Mouse (Mus musculus) layer of hippocampus, adult 9-10 months (tissue): ENCODE measurements around the gene Prlr.
A peak's percentile ranks its signal among the peaks of the same experiment; 100 is the strongest.

Source experiments
- DNase-seq: peaks from one replicate; pipeline ENCODE4 v3.0.0; 2022; ENCODE audit warnings: low spot score

The Prlr gene

DNA sequence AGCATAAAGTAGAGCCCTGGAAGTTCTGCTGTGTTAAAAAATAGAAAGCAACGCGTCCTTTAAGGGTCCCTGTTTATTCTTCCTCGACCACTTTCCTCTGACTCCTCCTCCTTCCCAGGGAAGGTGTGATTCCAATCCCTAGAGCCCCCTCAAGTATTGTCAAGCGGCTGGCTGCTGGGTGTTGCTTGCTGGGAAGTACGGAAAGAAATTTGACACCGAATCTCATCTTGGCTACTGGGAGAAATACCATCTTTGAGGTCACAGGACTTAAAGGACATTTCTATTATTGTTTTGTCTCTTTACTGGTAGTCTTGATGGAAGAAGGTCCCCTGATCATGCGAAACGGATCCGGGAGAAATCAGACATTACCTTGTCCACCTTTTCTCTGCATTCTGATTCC lies at the start of gene Prlr:
Gene Prlr (plus strand): TSS at position 156 of the 400 bp plus-strand sequence.
- DNase-seq = no peak

DNA sequence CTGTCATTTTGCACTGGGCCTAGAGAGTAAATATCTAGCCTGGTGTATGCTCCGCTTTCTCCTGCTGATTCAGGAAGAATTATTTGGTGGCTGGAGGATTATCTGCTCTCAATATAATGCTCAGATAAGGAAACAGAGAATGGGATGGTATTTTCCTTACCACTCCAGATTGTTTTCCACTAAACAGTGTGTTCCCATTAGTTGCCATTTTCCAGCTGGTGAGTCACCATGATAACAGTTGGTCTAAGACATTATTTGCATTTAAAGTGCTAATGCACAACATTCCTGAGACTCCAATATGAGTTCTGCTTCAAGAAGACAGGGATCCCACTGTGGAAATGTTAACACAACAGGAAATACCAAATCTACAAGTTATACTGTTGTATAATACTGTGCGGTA lies 43.3 kb upstream of the Prlr start:
- DNase-seq = peak; percentile 27

DNA sequence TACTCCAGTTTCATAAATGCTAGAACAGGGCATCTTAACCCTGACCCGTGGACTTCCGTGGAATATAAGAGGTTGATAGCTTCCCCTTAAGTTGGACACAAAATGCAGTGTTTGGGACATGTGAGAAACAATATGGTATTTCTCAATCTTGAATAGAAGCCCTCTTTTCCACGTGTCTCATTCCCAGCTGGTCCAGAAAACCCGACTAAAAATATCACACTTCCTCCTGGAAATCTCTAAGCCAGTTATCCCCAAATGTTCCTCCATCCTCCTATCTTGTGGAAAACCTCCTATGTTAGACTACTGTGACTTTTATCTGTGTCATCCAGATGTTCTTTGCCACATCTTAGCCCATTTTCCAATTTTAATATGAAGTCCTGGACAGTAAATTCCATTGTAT lies 42.1 kb upstream of the Prlr start:
- peak; percentile 3 for DNase-seq

DNA sequence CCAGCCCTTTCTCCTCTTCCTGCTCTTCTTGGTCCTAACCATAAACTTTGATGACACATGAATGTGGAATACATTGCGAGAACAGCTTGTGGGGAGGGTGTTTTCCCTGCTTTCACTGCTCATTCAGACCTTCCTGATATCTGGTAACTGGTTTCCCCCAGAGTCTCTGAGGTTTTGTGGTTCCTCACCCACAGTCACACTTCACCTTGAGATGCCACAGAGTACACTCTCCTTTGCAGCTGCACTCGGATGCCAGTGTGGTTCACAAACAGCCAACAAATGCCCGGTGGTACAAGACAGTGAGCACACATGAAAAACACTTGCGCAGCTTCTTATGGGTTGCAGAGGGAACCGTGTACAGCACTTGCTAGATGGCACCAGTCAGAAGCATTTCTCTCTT lies 32.5 kb upstream of the Prlr start:
- no peak for DNase-seq

DNA sequence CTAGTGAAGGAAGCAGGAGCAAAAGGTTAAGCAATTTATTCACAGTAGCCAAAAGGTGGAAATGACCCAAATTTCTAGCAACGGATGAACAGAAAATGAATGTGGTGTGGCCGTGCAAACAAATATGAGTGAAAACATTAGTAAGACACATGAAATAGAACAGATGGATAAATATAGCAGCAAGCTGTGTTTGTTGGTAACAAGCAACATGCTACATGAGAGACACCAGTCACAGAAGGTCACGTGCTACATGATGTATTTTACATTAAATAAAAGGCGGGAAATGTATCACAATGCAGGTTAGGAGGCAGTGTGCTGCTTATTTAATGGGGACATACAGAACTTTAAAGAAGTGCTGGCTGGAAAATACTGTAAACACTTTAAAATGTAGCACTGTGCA lies 28.8 kb upstream of the Prlr start:
- no peak for DNase-seq

DNA sequence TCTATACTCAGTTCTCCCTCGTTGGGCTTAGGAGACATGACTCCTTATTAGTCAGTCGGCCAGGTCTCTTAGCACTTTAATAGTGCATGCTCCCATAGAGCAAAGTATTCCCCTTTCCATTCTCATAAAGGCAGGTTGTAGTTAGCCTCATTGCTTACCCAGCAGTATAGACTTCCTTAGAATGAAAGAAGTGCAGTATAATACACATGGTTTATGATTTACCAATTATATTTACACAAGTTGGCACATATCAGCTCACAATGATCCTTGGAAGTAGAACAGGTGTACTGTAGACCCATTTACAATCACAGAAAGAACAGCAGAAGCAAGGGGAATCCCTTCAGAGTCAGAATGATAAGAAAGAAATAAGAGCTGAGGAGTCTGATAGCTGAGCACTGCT lies 16.4 kb upstream of the Prlr start:
- DNase-seq = no peak

DNA sequence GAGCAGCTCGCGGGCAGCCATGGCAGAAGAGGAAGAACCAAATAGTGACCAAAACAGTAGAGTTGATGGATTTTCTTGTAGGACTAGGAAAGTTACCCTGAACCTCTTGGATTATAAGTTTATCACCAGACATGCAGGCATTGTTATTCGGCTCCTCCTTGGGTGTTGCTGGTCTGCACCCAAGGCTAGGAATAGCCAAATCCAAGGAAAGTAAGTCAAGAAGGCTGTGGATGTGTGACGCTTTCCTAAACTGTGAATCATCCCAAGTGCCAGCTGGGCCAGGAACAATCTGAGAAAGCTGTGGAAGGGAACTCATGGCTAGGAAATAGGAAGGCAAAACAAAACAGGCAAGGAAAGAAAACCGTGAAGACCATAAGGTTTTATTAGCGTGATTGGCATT lies 2.0 kb upstream of the Prlr start:
- no peak for DNase-seq

DNA sequence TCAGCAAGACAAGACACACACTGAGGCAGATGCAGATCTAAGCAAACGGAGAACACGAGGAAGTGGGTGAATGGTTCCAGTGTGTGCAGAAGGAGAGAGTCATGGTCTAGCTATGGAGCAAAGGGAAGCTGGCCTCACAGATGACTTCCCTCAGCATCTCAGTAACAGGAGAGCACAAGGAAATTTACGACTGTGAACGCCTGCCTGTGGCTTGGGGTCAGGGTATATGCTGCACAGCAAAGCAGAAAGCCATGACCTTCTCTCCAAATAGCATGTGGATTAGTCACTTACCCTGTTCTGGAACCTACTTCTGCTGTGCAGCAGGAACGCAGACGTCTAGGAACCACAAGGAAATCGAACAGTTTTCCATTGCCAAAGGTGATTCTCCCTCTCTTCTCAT lies 1.4 kb upstream of the Prlr start:
- no peak for DNase-seq

DNA sequence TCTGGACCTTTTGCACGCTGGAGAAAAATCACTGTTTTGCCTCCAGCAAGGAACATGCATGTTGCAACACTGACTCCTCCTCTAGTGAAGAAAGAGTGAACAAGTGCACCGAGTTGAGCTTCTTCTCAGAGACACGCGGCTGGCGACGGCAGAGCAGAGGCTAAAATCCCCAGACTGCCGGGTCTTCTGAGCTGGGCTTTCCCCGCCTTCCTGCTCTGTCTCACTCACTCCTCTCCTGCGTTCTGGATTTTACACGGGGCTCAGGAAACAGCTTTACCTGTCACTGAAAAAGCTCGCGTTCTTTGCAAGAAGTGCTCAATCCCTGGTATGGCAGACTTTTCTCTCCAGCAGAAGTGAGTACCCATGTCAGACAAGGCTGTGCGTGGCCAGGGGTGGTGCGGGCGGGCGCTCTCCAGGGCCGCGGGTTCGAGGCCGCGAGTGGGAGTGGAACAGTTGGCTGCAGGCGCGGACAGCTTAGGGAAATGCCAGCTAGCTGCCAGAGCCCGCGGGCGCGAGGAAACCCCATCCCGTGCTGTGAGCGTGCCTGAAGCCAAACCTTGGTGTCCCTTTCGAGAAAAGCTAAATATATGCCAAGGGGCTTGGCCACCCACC lies 587 bp downstream of the Prlr start:
- DNase-seq = no peak

DNA sequence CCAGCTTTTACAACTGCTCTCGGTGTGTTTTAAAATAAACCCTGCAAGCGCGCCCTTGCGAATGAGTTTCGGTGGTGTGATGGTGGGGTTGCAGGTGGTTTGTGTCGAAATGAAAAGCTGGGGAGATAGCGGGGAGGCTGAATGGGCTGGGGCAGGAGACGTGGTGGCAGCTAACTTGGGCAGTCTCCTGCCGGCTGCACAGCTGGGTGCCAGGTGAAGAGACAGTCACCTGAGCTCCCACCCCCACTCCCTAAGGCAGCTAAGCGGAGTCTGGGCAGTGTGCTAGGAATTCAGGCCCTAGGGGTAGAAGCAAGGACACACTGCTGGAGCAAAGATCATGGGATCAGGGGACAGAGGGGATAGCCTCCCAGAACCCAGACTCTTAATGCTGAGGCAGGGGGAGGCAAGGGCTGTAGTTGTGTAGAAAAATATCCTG lies 1.1 kb downstream of the Prlr start:
- no peak for DNase-seq

DNA sequence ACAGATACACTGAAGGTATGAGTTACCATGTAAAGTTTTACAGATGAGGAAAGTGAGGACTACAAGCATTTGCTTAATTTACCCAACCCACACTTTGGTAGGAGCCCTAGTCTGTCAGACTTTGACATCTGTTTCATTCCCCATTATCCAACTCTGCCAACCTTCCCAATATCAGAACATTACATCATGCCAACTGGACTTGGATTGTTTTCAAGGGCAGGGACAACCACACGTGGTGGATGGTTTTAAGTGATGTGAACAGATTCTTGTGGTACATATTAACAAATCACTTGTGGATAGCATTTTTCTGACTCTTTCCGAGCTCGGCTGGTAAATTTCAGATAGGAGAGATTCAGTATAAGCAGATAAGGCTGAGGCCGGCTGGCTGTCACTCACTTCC lies 3.7 kb downstream of the Prlr start:
- DNase-seq = no peak

DNA sequence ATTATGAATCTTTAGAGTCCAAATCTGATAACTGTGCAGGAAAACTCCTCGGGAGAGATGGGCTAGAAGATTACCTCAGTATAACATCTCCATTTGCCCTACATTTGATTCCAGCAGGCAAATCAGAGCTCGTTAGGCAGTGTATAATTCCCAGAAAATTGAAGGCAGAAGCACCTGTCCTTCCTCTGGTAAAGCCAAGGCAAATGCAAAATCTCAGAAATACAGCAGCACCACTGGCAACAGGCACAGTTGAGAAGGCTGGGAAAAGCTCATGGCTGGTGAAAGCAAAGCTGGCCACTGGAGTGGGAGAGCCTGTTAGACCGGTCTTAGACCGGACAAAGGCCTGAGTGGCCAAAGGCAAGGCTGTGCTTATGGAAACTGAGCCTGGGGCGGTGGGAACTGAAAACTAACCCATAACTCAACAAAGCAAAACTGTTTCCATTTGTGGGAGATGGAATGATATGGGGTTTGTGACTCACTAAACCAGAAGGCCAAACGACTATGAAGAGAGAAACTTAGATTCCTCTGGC lies 15.1 kb downstream of the Prlr start:
- DNase-seq = no peak

DNA sequence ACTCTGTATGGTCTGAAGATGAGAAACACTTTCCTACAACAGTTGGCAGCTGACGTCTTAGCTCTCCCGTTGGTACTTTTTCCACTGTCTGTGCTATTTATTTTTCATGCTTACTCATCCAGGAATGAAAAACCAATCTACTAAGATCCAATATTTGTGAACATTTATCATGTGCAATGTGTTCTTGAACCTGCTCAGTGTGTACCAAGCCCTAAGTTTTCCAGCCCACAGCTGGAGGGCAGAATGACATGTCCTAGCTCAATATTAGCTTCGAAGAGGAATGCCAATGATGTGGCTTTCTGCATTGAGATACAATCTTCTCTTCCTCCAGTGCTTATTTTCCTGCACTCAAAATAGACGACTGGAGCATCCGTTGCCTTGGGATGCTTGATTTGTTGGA lies 24.0 kb downstream of the Prlr start:
- DNase-seq = no peak

DNA sequence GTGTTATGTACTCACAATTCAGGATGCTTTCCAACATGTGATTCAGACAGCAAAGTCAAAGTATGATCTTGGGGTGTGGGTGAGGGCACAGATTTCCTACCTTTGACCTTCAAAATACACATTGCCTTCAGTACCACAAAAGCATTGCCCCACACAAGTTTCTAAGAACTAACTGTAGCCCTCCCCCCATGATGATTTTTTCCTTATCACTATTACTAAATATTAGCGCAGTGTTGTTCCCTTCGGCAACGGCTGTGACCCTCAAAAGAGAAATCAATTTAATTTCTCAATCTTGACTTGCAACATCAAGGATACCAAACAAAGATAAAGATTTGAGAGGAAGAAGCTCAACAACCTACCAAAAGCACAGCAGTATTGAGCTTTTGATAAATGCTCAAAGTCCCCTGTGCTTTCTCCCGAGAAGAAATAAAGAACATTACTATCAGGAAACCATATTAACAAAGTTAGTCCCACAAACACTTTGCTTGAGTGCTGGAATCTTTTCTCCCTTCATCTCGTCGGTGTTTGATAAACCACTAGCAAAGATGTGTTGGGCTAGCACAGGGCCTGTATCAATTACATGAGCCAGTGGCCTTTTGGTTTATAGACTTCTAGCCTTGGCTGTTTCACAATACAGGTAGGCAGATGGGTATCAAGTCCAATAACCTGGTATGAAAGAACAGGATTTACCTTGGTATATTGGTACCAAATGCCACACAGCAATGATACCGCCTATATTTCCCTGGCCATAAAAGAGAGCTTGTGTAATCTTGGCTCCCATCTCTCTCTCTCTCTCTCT lies 25.7 kb downstream of the Prlr start:
- no peak for DNase-seq

DNA sequence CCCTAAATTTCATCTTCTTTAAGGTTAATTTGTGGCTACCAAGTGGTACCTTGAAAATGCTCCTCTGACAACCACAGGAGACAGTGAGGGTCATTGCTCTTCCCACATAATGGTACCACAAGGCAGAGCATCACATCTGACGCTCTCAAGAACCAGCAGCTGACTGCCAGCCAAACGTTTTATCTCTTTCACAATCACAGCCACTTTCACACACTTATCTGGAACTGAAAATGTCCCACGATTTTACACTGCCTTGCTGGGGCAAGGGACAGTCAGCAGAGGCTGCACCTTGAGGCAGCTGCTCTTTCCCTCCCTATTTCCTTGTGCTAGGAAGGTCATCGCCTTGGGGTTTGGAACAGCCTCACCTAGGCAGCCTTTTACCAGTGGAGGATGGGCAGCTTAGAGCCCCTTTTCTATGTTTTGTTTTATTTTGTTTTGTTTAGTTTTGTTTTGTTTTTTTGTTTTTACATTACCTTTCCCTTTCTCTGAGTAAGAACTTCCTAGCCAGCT lies 33.3 kb downstream of the Prlr start:
- no peak for DNase-seq

DNA sequence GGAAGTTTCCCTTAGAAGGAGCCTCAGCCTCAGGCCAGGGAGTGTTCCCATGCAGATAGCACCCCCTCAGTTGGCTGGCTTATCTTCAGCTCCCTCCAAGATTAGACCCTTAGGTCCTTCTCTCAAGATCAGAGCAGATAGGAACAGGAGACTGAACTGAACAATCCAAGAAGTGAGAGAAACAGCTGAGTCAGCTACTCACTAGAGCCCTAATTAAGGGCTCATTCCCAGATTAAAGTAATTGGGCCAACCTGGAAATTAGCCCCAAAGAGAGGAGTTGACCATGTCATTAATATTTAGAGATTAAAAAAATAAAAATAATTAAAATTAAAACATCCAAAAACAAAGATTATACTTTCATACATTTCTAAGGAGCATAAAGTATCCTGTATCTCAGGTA lies 35.0 kb downstream of the Prlr start:
- DNase-seq = no peak

DNA sequence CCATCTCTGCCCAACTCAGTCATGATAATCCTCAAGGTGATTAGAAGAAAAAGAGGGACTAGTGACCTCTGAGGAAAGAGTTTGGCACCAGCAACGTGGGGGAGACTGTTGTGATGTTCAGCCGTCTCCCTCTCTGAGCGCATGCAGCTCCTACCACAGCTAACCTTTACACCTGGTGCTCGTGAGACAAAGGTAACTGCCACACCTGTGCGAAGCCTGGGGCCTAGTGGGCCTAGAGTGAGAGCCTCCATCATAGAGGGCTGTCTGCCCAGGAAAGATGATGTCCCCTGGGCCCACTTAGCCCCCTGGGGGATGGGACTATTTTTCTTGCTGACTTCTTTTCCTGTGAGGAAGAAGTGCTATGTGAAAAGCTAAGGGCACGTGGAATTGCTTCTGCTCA lies 36.2 kb downstream of the Prlr start:
- DNase-seq = no peak

DNA sequence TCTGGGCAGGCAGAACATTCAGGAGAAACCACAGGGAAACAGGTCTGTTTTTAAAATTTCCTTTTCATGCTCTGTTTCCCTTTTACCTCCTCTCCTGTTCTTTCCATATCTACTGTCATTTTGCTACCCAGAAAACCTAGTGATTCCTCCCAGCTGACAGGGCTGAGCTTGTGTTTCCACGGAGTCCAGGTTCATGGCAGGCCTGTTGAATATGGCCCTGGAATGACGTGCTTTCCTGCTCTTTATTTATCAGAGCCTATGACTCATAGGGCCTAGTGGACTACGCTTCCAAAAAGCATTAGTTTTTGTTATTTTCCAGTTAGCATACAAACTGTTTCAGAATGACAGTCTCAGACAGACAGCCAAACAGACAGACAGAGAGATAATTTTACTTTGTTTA lies 36.7 kb downstream of the Prlr start:
- DNase-seq = no peak

DNA sequence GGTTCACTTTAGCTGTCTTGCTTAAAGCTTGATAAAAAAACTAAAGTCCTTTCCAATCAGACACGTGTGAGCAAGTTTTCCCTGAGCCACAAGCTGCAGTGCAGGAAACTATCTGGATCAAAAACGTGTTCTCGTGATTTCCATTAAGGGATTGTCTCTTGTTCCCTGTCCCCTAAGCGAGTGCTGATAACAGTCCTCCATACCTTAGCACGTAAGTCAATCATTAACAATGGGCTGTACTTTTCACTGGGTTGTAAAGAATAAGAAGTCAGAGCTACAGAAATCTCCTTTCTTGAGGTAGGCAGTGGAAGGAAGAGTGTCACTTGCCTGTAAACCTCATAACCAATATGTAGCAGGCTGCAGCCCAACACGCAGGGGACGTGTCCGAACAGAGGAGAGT lies 38.7 kb downstream of the Prlr start:
- no peak for DNase-seq

DNA sequence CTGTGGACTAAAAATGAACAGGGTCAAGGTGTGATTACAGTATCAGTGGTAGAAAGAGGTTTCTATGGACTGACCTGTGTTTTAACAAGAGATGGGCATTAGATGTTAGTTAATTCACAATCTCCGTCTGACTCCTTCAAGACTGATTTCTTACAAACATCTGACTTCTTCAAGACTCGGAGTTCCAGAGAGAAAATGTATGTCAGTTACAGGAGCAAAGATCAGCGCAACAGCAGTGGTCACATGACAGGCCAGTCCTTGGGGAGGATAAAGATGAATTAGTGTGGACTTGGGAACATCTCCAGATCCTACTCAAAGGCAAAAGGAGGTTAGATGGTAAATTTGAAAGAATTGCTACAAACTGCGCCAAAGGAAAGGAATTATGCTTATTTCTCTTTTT lies 39.2 kb downstream of the Prlr start:
- DNase-seq = no peak

DNA sequence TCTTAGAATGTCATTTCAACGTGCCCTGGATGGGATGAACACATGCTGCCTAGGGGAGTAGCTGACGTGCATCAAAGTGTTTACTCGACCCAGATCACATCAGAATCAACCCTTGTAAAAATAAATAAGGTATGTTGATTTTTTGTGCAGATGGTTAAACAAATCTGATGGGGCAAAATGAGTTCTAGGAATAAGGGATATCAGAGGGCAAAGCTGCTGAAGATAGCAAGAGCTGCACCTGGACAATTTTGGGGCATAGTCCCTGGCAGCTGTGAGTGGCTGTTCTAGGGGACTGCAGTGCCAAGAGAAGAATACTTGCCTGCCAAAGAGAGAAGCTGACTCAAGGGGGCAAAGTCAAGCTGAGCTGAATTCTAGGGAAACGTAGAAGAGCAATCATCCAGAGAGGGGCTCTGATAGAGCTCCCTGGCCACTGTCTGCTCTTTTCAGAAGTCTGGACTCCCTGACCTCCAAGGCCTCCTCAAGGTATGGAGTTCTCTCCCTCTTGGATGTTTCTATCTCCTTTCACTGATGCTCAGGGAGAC lies 46.6 kb downstream of the Prlr start:
- no peak for DNase-seq

DNA sequence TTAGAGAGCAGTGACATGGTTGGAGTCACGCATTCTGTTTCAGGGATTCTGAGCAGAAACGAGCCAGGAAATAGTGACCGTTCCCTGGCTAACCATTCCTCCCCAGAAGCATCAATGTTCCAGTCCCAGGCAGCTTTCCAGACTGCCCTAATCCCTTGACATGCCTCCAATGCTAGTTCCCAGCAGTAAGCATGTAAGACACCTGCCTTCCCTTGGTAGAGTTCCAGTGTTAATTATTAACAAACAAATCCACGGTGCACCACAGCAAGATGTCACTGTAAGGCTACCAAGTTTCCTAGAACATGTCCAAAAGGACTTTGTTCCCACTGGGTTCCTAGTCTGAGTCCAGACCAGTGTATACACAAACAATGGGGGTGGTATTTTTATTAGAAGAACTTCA lies 48.7 kb downstream of the Prlr start:
- DNase-seq = no peak

DNA sequence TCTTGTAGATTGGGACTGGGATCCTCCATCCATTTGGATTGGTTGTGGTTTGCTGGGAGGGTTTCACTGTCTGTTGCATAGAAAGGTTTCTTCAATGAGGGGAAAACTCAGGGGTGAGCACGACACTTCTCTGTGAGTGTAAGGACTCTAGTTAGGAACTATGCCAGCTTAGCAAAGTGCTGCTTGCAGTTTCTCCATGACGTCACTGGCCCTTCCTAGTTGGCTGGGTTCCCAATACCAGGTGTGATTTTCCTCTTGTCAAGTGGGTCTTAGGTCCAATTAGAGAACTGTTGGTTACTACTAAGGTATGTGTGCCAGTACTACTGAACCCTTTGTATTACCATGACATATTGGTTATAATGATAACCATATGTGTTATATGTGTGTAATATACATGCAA lies 51.6 kb downstream of the Prlr start:
- DNase-seq = no peak
